Mouse (Mus musculus) neural tube, embryonic 12.5 days (tissue): ENCODE data around the gene Kif9. TPM values are rescaled to one million over a fixed set of nuclear protein-coding genes. Genes with fewer than 3 reads are reported as not detected.

ENCODE experiments used
- ATAC-seq: fragments of 200-750 bp; cut with Nextera tagmentation; 2 replicates; pipeline ENCODE4 v1.8.0; 2017; ENCODE audit warnings: low read depth, mild to moderate bottlenecking, moderate TSS enrichment, moderate library complexity; ENCODE audit not compliant: low FRiP score
- H3K27ac ChIP-seq: fragments of 300-500 bp; sonication (generic); 2 replicates; pipeline ENCODE4 v1.5.1; 2016
- H3K27me3 ChIP-seq: fragments of 300-500 bp; sonication (generic); replicated peaks from 2 replicates; pipeline ENCODE4 v1.6.1; 2016; ENCODE audit warnings: mild to moderate bottlenecking
- H3K36me3 ChIP-seq: fragments of 300-500 bp; sonication (generic); 2 replicates; pipeline ENCODE4 v1.6.1; 2016; ENCODE audit warnings: mild to moderate bottlenecking
- H3K4me1 ChIP-seq: fragments of 300-500 bp; sonication (generic); 2 replicates; pipeline ENCODE4 v1.6.1; 2016
- H3K4me2 ChIP-seq: fragments of 300-500 bp; sonication (generic); replicated peaks from 2 replicates; pipeline ENCODE4 v1.6.1; 2016; ENCODE audit warnings: mild to moderate bottlenecking
- H3K4me3 ChIP-seq: fragments of 300-500 bp; sonication (generic); 2 replicates; pipeline ENCODE4 v1.5.1; 2016
- H3K9ac ChIP-seq: fragments of 300-500 bp; sonication (generic); 2 replicates; pipeline ENCODE4 v1.6.1; 2016; ENCODE audit warnings: mild to moderate bottlenecking
- H3K9me3 ChIP-seq: fragments of 300-500 bp; sonication (generic); 2 replicates; pipeline ENCODE4 v1.6.1; 2016; ENCODE audit warnings: mild to moderate bottlenecking
- WGBS: fragments of 180-500 bp; shearing (Covaris S2); methylation state at CpG from one replicate; pipeline ENCODE4 v1.1.7; 2016; 5-methylcytosine and 5-hydroxymethylcytosine counted together
- polyA plus RNA-seq: library from polyadenylated mRNA; unstranded; fragments of >200 nt; fragmentation: Nextera tagmentation; extraction: Ambion mirVana; gene quantifications from 2 replicates; pipeline ENCODE4 v1.2.1, GENCODE M21; 2016

The Kif9 gene
- polyA plus RNA-seq, 1 experiment from 2014 or later = 1.7 TPM

GRCm38 (mm10) chr9:110531151-110531791 lies 54.5 kb downstream of the Kif9 start:
- Histone ChIP-seq H3K9ac (peak overlapping the region; percentile 99), H3K27ac (no peak overlapping the region), H3K36me3 (no peaks in the 10 kb centered on the region), H3K4me1 (peaks cover 24% of the 10 kb centered on the region), H3K4me3 (peak overlapping the region; percentile 97), H3K4me2 (peak overlapping the region; percentile 84), H3K27me3 (no peaks in the 10 kb centered on the region), H3K9me3 (no peaks in the 10 kb centered on the region)
- WGBS = 35% methylated on average over 6 of the region's 6 CpGs
- no peak for ATAC-seq

DNA sequence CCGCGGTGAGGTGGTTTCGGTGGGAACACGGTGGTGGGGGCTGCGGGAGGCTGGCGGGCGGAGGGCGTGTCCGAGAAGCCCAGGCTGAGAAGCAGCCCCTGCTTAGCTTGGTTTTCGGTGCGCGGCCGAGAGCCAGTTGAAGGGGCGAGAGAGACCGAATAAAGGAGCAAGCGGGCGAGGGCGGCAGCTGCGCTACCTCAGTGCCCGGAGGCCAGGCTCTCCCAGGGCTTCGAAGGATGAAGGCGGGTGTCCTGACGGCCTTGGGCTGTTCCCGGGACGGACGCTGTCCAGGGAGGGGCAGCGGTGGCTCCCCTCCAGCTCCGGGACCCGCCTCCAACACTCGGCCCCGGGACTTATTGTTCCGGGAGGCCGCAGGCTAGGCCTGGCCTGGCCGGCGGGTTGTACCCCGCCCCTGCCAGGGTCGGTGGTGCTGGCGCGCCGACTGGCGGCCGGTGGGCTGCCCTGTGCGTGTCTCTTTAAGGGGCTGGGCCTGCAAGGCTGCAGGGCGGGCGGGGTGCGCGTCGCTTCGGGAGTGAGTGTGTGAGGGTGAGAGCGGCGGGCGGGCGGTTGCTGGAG lies 55.2 kb downstream of the Kif9 start:
- Histone ChIP-seq H3K4me3 (peak overlapping the region; percentile 97), H3K27me3 (no peaks in the 10 kb centered on the region), H3K9ac (peak overlapping the region; percentile 99), H3K4me1 (peaks cover 24% of the 10 kb centered on the region), H3K9me3 (no peaks in the 10 kb centered on the region), H3K27ac (peak overlapping the region; percentile 99), H3K36me3 (no peaks in the 10 kb centered on the region), H3K4me2 (peak overlapping the region; percentile 84)
- ATAC-seq = peak; percentile 99
- under 1% methylated on average over 45 of the region's 53 CpGs for WGBS

- H3K4me3 ChIP-seq = peak within 1 kb of the TSS; percentile 97
- under 1% methylated on average over 90 of the region's 109 CpGs for WGBS
These were observed 56.0 kb downstream of the Kif9 start, which contains the start of gene Setd2 for GRCm38 (mm10) chr9:110532538-110533291. TSS of gene Setd2 (plus strand) at chr9:110532597.

DNA sequence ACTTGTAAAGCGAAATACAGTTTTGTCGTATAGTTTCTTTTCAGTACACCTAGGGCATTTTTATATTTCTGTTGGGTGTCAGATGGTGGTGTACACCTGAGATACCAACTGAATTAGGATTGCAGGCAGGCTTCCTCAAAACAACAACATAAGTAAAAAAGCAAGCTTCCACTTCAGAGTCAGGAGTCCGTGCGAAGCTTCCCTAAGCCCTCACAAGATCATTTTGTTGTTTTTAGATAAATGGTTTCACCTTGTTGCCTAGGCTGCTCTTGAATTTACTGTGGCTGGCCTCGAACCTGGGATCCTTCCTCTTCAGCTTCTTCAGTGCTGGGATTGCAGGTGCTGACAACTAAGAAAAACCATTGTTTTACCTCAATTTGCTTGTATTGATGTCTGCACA lies 56.9 kb downstream of the Kif9 start:
- H3K9me3 ChIP-seq = no peaks in the 10 kb centered on the region
- H3K27me3 ChIP-seq = no peaks in the 10 kb centered on the region
- H3K36me3 ChIP-seq = no peaks in the 10 kb centered on the region
- 45% methylated on average over 5 of the region's 5 CpGs for WGBS
- ATAC-seq = no peak
- peaks cover 24% of the 10 kb centered on the region for H3K4me1 ChIP-seq
- H3K27ac ChIP-seq = no peak overlapping the region
- peak overlapping the region; percentile 84 for H3K4me2 ChIP-seq
- H3K9ac ChIP-seq = peak overlapping the region; percentile 99
- peak overlapping the region; percentile 97 for H3K4me3 ChIP-seq

More at GRCm38 (mm10) chr9:110532538-110533291, 56.0 kb downstream of the Kif9 start, which contains the start of gene Setd2:
- H3K27me3 ChIP-seq = no peaks in the 10 kb centered on the region
- peak within 1 kb of the TSS; percentile 99 for H3K27ac ChIP-seq
- H3K9ac ChIP-seq = peak within 1 kb of the TSS; percentile 99
- ATAC-seq = peak; percentile 73
- peak within 1 kb of the TSS; percentile 84 for H3K4me2 ChIP-seq
- H3K4me1 ChIP-seq = peaks cover 24% of the 10 kb centered on the region
- H3K9me3 ChIP-seq = no peaks in the 10 kb centered on the region
- no peaks in the 10 kb centered on the region for H3K36me3 ChIP-seq

GRCm38 (mm10) chr9:110535114-110535513 lies 58.4 kb downstream of the Kif9 start:
- Histone ChIP-seq H3K27me3 (no peaks in the 10 kb centered on the region), H3K36me3 (no peaks in the 10 kb centered on the region), H3K27ac (no peak overlapping the region), H3K4me1 (peaks cover 24% of the 10 kb centered on the region), H3K9me3 (no peaks in the 10 kb centered on the region), H3K4me3 (no peak overlapping the region), H3K4me2 (peak overlapping the region; percentile 84), H3K9ac (no peak overlapping the region)
- 82% methylated on average over 2 of the region's 2 CpGs for WGBS
- no peak for ATAC-seq

DNA sequence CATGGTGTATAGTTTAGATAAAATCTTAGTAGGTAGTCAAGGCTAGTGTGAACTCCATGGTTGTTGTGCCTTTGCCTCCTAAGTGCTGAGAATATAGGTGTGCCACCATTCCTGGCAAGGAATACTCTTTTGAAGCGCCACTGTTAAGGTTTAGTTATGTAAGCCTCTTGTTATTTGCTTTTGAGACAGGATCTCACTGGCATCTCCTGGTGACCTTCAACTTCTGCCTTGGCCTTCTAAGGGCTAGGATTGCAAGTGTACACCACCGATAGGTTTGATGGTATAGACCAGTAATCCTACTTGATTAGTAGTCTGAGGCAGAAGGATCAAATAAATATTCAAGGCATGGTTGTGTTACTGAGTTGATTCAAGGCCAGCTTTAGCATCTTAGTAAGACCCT lies 59.9 kb downstream of the Kif9 start:
- Histone ChIP-seq H3K9ac (no peak overlapping the region), H3K27me3 (no peaks in the 10 kb centered on the region), H3K27ac (no peak overlapping the region), H3K4me1 (peaks cover 19% of the 10 kb centered on the region), H3K36me3 (no peaks in the 10 kb centered on the region), H3K9me3 (no peaks in the 10 kb centered on the region), H3K4me2 (no peak overlapping the region), H3K4me3 (no peak overlapping the region)
- 98% methylated on average over 2 of the region's 2 CpGs for WGBS
- no peak for ATAC-seq

- no peak overlapping the region for H3K27ac ChIP-seq
- ATAC-seq = no peak
- H3K4me2 ChIP-seq = no peak overlapping the region
- H3K9ac ChIP-seq = no peak overlapping the region
- no peaks in the 10 kb centered on the region for H3K36me3 ChIP-seq
- no peaks in the 10 kb centered on the region for H3K9me3 ChIP-seq
- no peak overlapping the region for H3K4me3 ChIP-seq
- peaks cover 19% of the 10 kb centered on the region for H3K4me1 ChIP-seq
- H3K27me3 ChIP-seq = no peaks in the 10 kb centered on the region
These were observed 61.8 kb downstream of the Kif9 start for GRCm38 (mm10) chr9:110538511-110538910.

- ATAC-seq = no peak
- H3K27me3 ChIP-seq = no peaks in the 10 kb centered on the region
- H3K4me1 ChIP-seq = no peaks in the 10 kb centered on the region
- no peak overlapping the region for H3K4me3 ChIP-seq
- 91% methylated on average over 4 of the region's 4 CpGs for WGBS
- H3K9ac ChIP-seq = no peak overlapping the region
- no peak overlapping the region for H3K4me2 ChIP-seq
- no peaks in the 10 kb centered on the region for H3K36me3 ChIP-seq
- no peaks in the 10 kb centered on the region for H3K9me3 ChIP-seq
- H3K27ac ChIP-seq = no peak overlapping the region
These were observed 65.2 kb downstream of the Kif9 start for GRCm38 (mm10) chr9:110541988-110542387.

- no peaks in the 10 kb centered on the region for H3K4me1 ChIP-seq
- peaks cover 57% of the 10 kb centered on the region for H3K36me3 ChIP-seq
These were observed 71.5 kb downstream of the Kif9 start for GRCm38 (mm10) chr9:110548261-110548660.

GRCm38 (mm10) chr9:110568309-110568708 lies 91.6 kb downstream of the Kif9 start:
- H3K4me2 ChIP-seq = no peak overlapping the region
- no peak overlapping the region for H3K27ac ChIP-seq
- no peaks in the 10 kb centered on the region for H3K4me1 ChIP-seq
- peaks cover 66% of the 10 kb centered on the region for H3K36me3 ChIP-seq
- no peak overlapping the region for H3K4me3 ChIP-seq
- H3K9me3 ChIP-seq = no peaks in the 10 kb centered on the region
- ATAC-seq = no peak
- no peak overlapping the region for H3K9ac ChIP-seq
- no peaks in the 10 kb centered on the region for H3K27me3 ChIP-seq

More at GRCm38 (mm10) chr9:110548261-110548660, 71.5 kb downstream of the Kif9 start:
- no peak overlapping the region for H3K4me2 ChIP-seq
- no peak for ATAC-seq
- no peaks in the 10 kb centered on the region for H3K27me3 ChIP-seq
- no peak overlapping the region for H3K9ac ChIP-seq
- 97% methylated on average over 19 of the region's 19 CpGs for WGBS
- H3K4me3 ChIP-seq = no peak overlapping the region
- no peaks in the 10 kb centered on the region for H3K9me3 ChIP-seq
- no peak overlapping the region for H3K27ac ChIP-seq
